Mouse (Mus musculus): Measurements from ENCODE around the gene Slit1.

- no peak for TF ChIP-seq SMC3 (IDR thresholded peaks at IDR 0.05; ENCODE audit: low read depth, low read length)
- TF ChIP-seq MEF2A (IDR thresholded peaks at IDR 0.05; ENCODE audit: borderline replicate concordance, low read depth, low read length), result no peak
- no peak for TF ChIP-seq POLR2A (IDR thresholded peaks at IDR 0.05; ENCODE audit: low read depth, low read length)
- TF ChIP-seq POLR2AphosphoS2 (IDR thresholded peaks at IDR 0.05; ENCODE audit: low read depth, low read length), result no peak
- no peak for TF ChIP-seq JUND (conservative IDR thresholded peaks at IDR 0.05; ENCODE audit: low read depth, low read length)
- no peak for TF ChIP-seq ETS1 (conservative IDR thresholded peaks at IDR 0.05; ENCODE audit: low read depth, low read length)
- TF ChIP-seq BHLHE40 (IDR thresholded peaks at IDR 0.05; ENCODE audit: low read depth, low read length), result no peak
- no peak for TF ChIP-seq USF1 (IDR thresholded peaks at IDR 0.05; ENCODE audit: low read depth, low read length)
- TF ChIP-seq CTCF (conservative IDR thresholded peaks at IDR 0.05 in 1 of 2, IDR thresholded peaks at IDR 0.05 in 1 of 2; ENCODE audit: low read depth in 2 of 2, low read length in 2 of 2), result no peak
- no peak; the same call in 1 of the 2 replicates for TF ChIP-seq EP300 (IDR thresholded peaks at IDR 0.05; ENCODE audit: low read length)
- no peak for TF ChIP-seq HCFC1 (IDR thresholded peaks at IDR 0.05; ENCODE audit: low read depth, low read length)
- no peak for TF ChIP-seq ZMIZ1 (IDR thresholded peaks at IDR 0.05; ENCODE audit: low read depth, low read length)
- TF ChIP-seq E2F4 (IDR thresholded peaks at IDR 0.05; ENCODE audit: insufficient replicate concordance, low read depth, low read length), result no peak
- TF ChIP-seq ZC3H11A (IDR thresholded peaks at IDR 0.05; ENCODE audit: low read depth, low read length), result no peak
These were observed 174.7 kb downstream of the Slit1 start for GRCm38 (mm10) chr19:41568791-41569190.

Data from CH12.LX (cell line).